Mouse (Mus musculus) midbrain, embryonic 11.5 days (tissue): Measurements from ENCODE around the gene Mgat5. TPM values are rescaled to one million over a fixed set of nuclear protein-coding genes. Genes with fewer than 3 reads are reported as not detected.
A peak's percentile ranks its signal among the peaks of the same experiment; 100 is the strongest.

ENCODE experiments used
- ATAC-seq: fragments of 200-750 bp; cut with Nextera tagmentation; 2 replicates; pipeline ENCODE4 v1.8.0; 2017; ENCODE audit warnings: moderate TSS enrichment, moderate library complexity; ENCODE audit not compliant: low FRiP score
- DNase-seq: peaks from one replicate; pipeline ENCODE4 v3.0.0; 2015; ENCODE audit warnings: low spot score; ENCODE audit errors: missing footprints
- H3K27ac ChIP-seq: fragments of 300-500 bp; sonication (generic); 2 replicates; pipeline ENCODE4 v1.5.1; 2014; ENCODE audit warnings: low read depth, low read length
- H3K27me3 ChIP-seq: fragments of 300-500 bp; sonication (generic); 2 replicates; pipeline ENCODE4 v1.6.1; 2014; ENCODE audit warnings: mild to moderate bottlenecking, low read length, moderate library complexity, mixed read lengths; ENCODE audit not compliant: control insufficient read depth, insufficient read depth
- H3K36me3 ChIP-seq: fragments of 300-500 bp; sonication (generic); 2 replicates; pipeline ENCODE4 v1.6.1; 2014; ENCODE audit warnings: mild to moderate bottlenecking, low read length, moderate library complexity, mixed read lengths; ENCODE audit not compliant: control insufficient read depth, insufficient read depth
- H3K4me1 ChIP-seq: fragments of 300-500 bp; sonication (generic); 2 replicates; pipeline ENCODE4 v1.6.1; 2014; ENCODE audit warnings: low read length; ENCODE audit not compliant: control insufficient read depth, insufficient read depth
- H3K4me2 ChIP-seq: fragments of 300-500 bp; sonication (generic); 2 replicates; pipeline ENCODE4 v1.6.1; 2014; ENCODE audit warnings: mild to moderate bottlenecking, moderate library complexity
- H3K4me3 ChIP-seq: fragments of 300-500 bp; sonication (generic); 2 replicates; pipeline ENCODE4 v1.5.1; 2014; ENCODE audit warnings: low read depth, low read length
- H3K9ac ChIP-seq: fragments of 300-500 bp; sonication (generic); 2 replicates; pipeline ENCODE4 v1.6.1; 2014; ENCODE audit warnings: low read length
- H3K9me3 ChIP-seq: fragments of 300-500 bp; sonication (generic); 2 replicates; pipeline ENCODE4 v1.6.1; 2016; ENCODE audit warnings: low read length; ENCODE audit not compliant: control insufficient read depth
- WGBS: fragments of 180-500 bp; shearing (Covaris S2); extraction: QIAGEN DNeasy Blood & Tissue Kit; methylation state at CpG from one replicate; pipeline ENCODE4 v1.1.7; 2014; 5-methylcytosine and 5-hydroxymethylcytosine counted together
- polyA plus RNA-seq: library from polyadenylated mRNA; unstranded; fragments of >200 nt; fragmentation: Nextera tagmentation; extraction: Ambion mirVana; gene quantifications from 2 replicates; pipeline ENCODE4 v1.2.1, GENCODE M21; 2014

The Mgat5 gene
- polyA plus RNA-seq, 1 experiment from 2014 or later = 6.9 TPM

DNA sequence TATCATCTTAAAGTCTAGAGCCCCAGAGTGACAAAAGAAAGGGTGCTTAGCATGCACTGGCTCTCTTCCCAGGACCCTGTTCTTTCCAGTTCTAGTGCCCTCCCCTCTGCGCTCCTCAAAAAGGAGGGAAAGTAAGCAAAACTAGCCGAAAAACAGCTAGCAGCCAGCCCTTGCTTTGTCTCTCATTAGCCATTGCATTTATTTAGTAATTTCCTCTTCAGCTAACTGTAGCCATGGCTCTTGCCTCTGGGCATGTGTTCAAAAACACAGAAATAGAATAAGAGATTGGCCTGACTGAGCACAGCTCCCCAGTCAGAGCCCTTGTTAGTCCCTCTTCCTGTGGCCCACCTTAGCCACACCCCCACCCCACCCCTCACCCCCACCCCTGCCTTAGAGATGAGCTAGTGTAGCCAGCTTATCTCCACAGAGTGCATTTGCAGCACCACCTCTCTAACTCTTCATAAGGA lies 204.2 kb downstream of the Mgat5 start:
- H3K4me1 ChIP-seq = no peaks in the 10 kb centered on the region
- no peaks in the 10 kb centered on the region for H3K9me3 ChIP-seq
- no peak overlapping the region for H3K4me3 ChIP-seq
- DNase-seq = no peak
- WGBS = 69% methylated on average over 2 of the region's 2 CpGs
- no peak overlapping the region for H3K4me2 ChIP-seq
- H3K36me3 ChIP-seq = no peaks in the 10 kb centered on the region
- no peak overlapping the region for H3K9ac ChIP-seq
- H3K27ac ChIP-seq = no peak overlapping the region
- peak; percentile 57 for ATAC-seq
- H3K27me3 ChIP-seq = no peaks in the 10 kb centered on the region

- H3K9ac ChIP-seq = no peak overlapping the region
- DNase-seq = no peak
- no peak overlapping the region for H3K4me2 ChIP-seq
- no peak overlapping the region for H3K27ac ChIP-seq
- H3K27me3 ChIP-seq = no peaks in the 10 kb centered on the region
- no peak overlapping the region for H3K4me3 ChIP-seq
- peak; percentile 48 for ATAC-seq
- H3K9me3 ChIP-seq = no peaks in the 10 kb centered on the region
- 27% methylated on average over 5 of the region's 5 CpGs for WGBS
- no peaks in the 10 kb centered on the region for H3K36me3 ChIP-seq
- H3K4me1 ChIP-seq = peaks cover 2% of the 10 kb centered on the region; the same call in 1 of the 2 replicates
These were observed 204.7 kb downstream of the Mgat5 start for GRCm38 (mm10) chr1:127409512-127409911.

DNA sequence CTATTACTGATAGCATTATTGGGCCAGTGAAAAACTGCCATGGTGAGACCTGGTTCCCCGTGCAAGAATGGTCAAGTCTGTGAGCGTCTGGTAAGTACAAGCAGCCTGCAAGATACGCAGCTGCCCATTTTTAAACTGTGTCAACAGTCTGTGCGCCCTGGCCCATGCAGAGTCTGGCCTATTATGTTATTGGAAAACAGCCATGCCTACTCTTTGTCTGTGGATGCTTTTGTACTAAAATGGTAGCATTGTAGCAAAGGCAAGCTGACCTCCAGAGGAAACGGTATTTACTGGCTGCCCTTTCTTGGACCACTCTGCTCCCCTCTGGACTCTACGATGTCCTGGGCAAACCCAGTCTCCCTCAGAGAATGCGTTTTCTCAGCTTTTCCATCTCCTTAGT lies 209.7 kb downstream of the Mgat5 start:
- H3K27me3 ChIP-seq = no peaks in the 10 kb centered on the region
- no peaks in the 10 kb centered on the region for H3K36me3 ChIP-seq
- ATAC-seq = no peak
- no peak overlapping the region for H3K4me3 ChIP-seq
- no peak overlapping the region for H3K4me2 ChIP-seq
- no peaks in the 10 kb centered on the region for H3K9me3 ChIP-seq
- H3K9ac ChIP-seq = no peak overlapping the region
- 66% methylated on average over 7 of the region's 7 CpGs for WGBS
- peaks cover 2% of the 10 kb centered on the region; the same call in 1 of the 2 replicates for H3K4me1 ChIP-seq
- H3K27ac ChIP-seq = no peak overlapping the region
- DNase-seq = no peak

DNA sequence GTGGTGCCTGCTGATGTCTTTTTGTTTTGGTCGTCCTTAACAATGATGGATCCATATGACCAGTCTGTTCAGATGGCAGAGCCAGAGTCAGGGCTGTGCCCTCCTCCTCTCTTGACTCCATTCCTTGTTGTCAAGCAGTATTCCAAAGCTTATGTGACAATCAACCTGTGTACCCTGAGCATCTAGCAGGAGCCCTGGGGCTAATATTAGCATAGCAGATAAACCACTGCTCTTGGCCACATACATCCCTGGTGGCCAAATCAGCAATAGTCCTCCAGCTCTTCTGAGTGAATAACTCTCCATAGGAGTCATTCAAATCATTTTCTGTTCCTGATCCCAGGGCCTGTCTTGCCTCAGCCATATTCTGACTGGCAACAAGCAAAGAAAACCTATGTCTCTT lies 211.1 kb downstream of the Mgat5 start:
- ATAC-seq = no peak
- DNase-seq = no peak
- Histone ChIP-seq H3K27ac (no peak overlapping the region), H3K27me3 (no peaks in the 10 kb centered on the region), H3K9me3 (no peaks in the 10 kb centered on the region), H3K4me3 (no peak overlapping the region), H3K9ac (no peak overlapping the region), H3K4me1 (peaks cover 8% of the 10 kb centered on the region), H3K36me3 (no peaks in the 10 kb centered on the region), H3K4me2 (no peak overlapping the region)
- 88% methylated on average over 1 of the region's 1 CpGs for WGBS

- ATAC-seq (no peak), DNase-seq (no peak)
- H3K4me2 ChIP-seq = no peak overlapping the region
- H3K9me3 ChIP-seq = no peaks in the 10 kb centered on the region
- no peaks in the 10 kb centered on the region for H3K27me3 ChIP-seq
- H3K4me1 ChIP-seq = peaks cover 9% of the 10 kb centered on the region
- no peaks in the 10 kb centered on the region for H3K36me3 ChIP-seq
- H3K27ac ChIP-seq = no peak overlapping the region
- no peak overlapping the region for H3K4me3 ChIP-seq
- WGBS = 89% methylated on average over 1 of the region's 1 CpGs
- no peak overlapping the region for H3K9ac ChIP-seq
These were observed 212.2 kb downstream of the Mgat5 start for GRCm38 (mm10) chr1:127416971-127417370.

- DNase-seq (no peak), ATAC-seq (no peak)
- H3K27ac ChIP-seq = no peak overlapping the region
- peaks cover 9% of the 10 kb centered on the region for H3K4me1 ChIP-seq
- H3K9me3 ChIP-seq = no peaks in the 10 kb centered on the region
- H3K9ac ChIP-seq = no peak overlapping the region
- no peak overlapping the region for H3K4me2 ChIP-seq
- no peaks in the 10 kb centered on the region for H3K36me3 ChIP-seq
- H3K27me3 ChIP-seq = no peaks in the 10 kb centered on the region
- H3K4me3 ChIP-seq = no peak overlapping the region
- WGBS = 72% methylated on average over 4 of the region's 4 CpGs
These were observed 214.2 kb downstream of the Mgat5 start for GRCm38 (mm10) chr1:127418916-127419575.

DNA sequence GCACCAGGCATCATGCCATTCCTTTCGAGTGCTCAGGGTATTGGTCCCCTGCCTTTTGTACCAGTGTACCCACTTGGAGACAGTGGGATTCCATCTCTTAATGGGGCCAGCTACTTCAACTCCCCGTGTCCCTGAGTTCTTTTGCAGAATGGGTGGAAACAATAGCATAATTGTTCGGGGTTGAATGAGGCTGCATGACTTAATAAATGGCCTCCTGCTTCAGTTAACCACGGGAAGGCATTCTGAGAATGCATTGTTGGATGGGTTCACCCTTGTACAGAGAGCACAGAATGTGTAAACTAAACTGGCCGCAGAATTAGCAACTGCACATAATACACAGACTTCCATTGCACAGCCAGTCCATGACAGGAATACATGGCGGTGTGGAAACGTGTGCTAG lies 214.8 kb downstream of the Mgat5 start:
- H3K27me3 ChIP-seq = no peaks in the 10 kb centered on the region
- peaks cover 7% of the 10 kb centered on the region for H3K4me1 ChIP-seq
- no peak overlapping the region for H3K9ac ChIP-seq
- ATAC-seq (no peak), DNase-seq (no peak)
- no peak overlapping the region for H3K4me2 ChIP-seq
- WGBS = 73% methylated on average over 7 of the region's 7 CpGs
- H3K4me3 ChIP-seq = no peak overlapping the region
- no peaks in the 10 kb centered on the region for H3K36me3 ChIP-seq
- H3K9me3 ChIP-seq = no peaks in the 10 kb centered on the region
- H3K27ac ChIP-seq = no peak overlapping the region

DNA sequence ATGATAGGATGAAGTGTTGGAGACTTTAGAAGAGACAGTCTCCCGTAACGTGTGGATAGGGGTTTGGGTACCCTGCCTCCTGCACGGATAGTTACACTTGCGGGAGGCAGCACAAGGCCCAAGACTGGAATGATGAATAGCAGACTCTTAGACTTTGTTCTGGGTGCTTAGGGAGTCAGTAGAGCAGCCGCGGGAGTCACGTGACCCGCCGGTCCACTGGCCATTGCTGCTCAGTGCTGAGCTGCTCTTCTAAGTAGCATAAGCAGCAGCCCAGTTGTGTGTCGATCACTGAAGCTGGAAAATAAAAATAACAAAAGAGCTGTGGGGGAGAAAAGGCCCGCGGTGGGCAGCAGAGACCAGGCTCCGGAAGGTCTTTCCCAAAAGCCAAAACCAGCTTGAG lies 215.6 kb downstream of the Mgat5 start:
- no peak overlapping the region for H3K4me3 ChIP-seq
- H3K36me3 ChIP-seq = no peaks in the 10 kb centered on the region
- WGBS = 47% methylated on average over 13 of the region's 13 CpGs
- DNase-seq = no peak
- no peaks in the 10 kb centered on the region for H3K27me3 ChIP-seq
- peak; percentile 60; the same call in 1 of the 2 replicates for ATAC-seq
- H3K9ac ChIP-seq = no peak overlapping the region
- peaks cover 7% of the 10 kb centered on the region for H3K4me1 ChIP-seq
- no peaks in the 10 kb centered on the region for H3K9me3 ChIP-seq
- H3K4me2 ChIP-seq = no peak overlapping the region
- no peak overlapping the region for H3K27ac ChIP-seq

DNA sequence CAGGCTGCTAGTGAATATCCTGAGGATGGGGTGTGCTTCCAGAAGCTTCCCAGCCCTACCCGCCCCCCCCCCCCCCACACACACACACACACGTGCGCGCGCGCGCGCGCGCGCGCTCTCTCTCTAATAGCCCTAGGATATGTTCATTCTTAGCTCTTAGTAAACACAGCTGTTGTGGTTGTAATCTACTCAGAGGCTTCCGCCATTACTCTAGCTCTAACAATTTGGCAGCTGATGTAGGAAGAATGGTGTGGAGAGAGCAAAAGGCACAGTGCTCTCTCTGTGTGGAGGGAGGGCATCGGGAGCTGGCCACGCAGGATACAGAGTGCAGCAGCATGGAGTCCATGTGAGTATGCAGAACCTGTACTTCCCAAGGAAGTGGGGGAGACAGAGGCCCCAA lies 216.0 kb downstream of the Mgat5 start:
- peak; percentile 41; the same call in 1 of the 2 replicates for ATAC-seq
- Histone ChIP-seq H3K27ac (no peak overlapping the region), H3K36me3 (no peaks in the 10 kb centered on the region), H3K9me3 (no peaks in the 10 kb centered on the region), H3K9ac (no peak overlapping the region), H3K4me3 (no peak overlapping the region), H3K27me3 (no peaks in the 10 kb centered on the region), H3K4me1 (peaks cover 7% of the 10 kb centered on the region), H3K4me2 (no peak overlapping the region)
- DNase-seq = no peak
- 71% methylated on average over 14 of the region's 15 CpGs for WGBS
